Mouse (Mus musculus): Measurements from ENCODE around the gene Sox5.

- no peak for TF ChIP-seq CTCF (IDR thresholded peaks at IDR 0.05; ENCODE audit: extremely low read depth, insufficient read depth, insufficient read length, insufficient replicate concordance)
- no peak for TF ChIP-seq POLR2A (IDR thresholded peaks at IDR 0.05; ENCODE audit: low read depth, low read length)
These were observed 196.9 kb downstream of the Sox5 start for GRCm38 (mm10) chr6:144584854-144585253.

Data from spleen, adult 2 months (tissue).